Mouse (Mus musculus) lung, adult 2 months (tissue): ENCODE results near the gene Phf13.

Experiments used
- CTCF ChIP-seq: fragments of 200-500 bp; IDR thresholded peaks from 2 replicates; pipeline ENCODE4 v1.5.1; 2011; ENCODE audit warnings: mild to moderate bottlenecking, low read length, control low read depth; ENCODE audit not compliant: insufficient read depth
- POLR2A ChIP-seq: fragments of 200-500 bp; IDR thresholded peaks from 2 replicates; pipeline ENCODE4 v1.6.1; 2011; ENCODE audit warnings: low read depth, mild to moderate bottlenecking, control low read depth, low read length, borderline replicate concordance; ENCODE audit errors: extremely low read depth

GRCm38 (mm10) chr4:152012109-152012508 is 16.1 kb upstream of the Phf13 start:
- TF ChIP-seq CTCF (no peak), POLR2A (no peak)
